Mouse (Mus musculus) cerebellum, postnatal 10 days (tissue): Measurements from ENCODE around the gene Fads1.
A peak's percentile ranks its signal among the peaks of the same experiment; 100 is the strongest.
"Not testable (repeated sequence)": the region's sequence is repeated elsewhere in the genome, so short reads cannot be mapped to it uniquely, and the experiment has no call there.

ENCODE experiments used
- DNase-seq, 2 experiments: peaks; one replicate each; pipeline ENCODE4 v3.0.0; 2021; ENCODE audit warnings: mixed read lengths in 2 of 2

The Fads1 gene

DNA sequence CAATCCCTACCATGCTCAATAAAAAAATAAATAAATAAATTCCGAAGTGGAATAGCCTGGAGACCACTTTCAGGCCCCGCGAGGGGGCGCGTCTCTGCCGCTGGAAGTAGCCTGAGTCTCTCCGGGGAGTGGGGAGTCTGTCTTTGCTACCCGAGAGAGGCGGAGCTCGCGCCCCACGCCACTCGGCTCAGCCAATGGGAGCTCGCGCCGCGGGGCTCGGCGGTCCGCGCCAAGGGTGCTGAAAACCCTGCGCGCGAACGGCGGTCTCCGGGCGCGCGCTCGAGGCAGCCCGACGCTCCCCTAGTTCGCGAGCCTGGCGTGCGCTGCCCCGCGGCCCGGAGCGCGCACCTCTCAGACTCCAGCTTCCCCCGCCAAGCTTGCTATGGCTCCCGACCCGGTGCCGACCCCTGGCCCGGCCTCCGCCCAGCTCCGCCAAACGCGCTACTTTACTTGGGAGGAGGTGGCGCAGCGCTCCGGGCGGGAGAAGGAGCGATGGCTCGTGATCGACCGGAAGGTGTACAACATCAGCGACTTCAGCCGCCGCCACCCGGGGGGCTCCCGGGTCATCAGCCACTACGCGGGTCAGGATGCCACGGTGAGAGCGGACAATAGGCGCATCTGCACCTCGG is at the start of gene Fads1:
Gene Fads1 (plus strand): TSS at position 219 of the 629 bp plus-strand sequence.
- DNase-seq = peak; percentile 96 to 98

DNA sequence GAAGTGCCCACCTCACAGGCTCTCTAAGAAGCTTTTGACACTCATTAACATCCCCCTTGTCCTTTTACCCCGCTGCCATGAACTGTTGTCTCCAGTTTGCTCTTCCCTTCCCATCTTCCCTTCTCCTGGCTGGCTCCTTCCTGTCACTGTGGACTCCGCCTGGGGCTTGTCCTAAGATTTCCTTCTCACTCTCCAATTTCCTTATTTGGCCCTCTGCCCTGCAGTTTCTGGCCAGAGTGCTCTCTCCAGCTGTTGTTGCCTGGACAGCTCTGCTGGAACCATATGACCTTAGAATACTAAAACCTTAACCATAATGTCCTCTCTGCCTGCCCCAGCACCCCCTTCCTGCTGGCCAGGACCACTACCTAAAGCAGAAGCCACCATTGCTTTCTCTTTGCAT is 48.0 kb upstream of the Fads1 start:
- peak; percentile 46 to 55 for DNase-seq

DNA sequence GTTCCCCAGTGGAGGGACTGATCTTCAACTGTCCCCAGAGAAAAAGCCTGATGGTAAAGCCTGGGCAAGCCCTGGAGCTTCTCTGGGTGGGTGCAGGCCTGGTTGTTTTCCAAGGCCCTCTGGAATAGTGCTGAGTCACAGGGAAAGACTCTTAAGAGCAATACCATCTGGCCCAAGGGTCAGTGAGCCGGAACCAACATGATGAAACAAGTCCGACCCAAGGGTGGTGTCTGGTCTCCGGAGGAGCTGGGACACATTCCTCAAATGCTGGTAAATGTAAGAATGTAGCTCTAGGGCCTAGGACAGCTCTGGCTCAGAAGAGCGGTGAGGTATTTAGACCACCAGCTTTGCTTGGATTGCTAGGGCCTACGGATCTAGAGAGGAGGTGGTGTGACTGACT is 45.3 kb upstream of the Fads1 start:
- no peak for DNase-seq

DNA sequence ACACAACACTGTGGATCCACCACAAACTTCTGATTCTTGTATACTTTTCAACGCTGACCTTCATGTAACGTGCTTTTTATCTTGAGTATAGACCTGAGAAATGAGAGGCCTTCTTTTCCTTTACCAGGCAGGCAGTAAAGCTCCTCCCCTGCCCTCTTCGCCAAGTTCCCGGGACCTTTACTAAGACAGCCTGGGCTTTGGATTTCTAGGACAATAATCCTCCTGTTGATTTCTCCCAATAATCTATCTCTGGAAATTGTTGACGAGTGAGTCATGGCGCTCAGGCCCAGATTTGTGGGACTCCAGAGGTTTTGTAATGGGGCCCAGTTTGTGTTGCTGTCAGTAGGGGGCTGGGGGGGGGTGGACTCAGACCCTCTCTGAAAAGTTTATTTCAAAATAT is 43.0 kb upstream of the Fads1 start:
- no peak for DNase-seq

DNA sequence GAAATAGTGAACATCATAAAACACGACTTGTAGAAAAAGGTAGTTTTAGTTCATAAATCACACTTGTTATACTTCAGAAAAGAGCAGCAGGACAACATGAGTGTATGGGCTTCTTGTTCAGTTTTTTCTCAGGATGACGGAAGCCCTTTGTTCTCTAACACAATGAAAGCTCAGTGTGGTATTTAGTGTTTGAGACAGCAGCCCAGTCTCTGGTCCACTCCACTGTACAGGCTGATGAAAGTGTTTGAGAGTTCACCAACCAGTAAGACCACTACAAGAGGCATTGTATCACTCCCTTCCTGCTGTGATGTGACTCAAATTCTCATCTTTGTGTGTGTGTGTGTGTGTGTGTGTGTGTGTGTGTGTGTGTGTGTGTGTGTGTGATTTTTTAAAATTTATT is 39.0 kb upstream of the Fads1 start:
- no peak for DNase-seq

DNA sequence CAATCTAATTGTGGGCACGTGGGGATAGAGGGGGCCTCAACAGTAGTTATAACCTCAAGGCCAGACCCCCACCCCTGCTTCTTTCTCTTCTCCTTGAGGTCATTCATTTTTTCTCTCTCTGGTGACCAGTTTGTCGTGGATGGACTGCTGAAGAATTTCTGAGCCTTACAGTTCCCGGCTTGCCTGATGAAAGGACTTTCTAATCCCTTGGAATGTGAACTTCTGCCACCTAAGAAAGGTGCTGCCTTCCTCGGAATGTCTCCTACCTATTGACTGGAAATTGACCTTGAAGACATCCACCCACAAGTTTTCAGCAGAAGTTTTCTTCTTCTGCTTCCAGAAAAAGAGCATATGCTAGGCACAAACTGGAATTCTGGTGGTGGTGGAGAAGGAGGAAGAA is 38.2 kb upstream of the Fads1 start:
- DNase-seq = no peak

DNA sequence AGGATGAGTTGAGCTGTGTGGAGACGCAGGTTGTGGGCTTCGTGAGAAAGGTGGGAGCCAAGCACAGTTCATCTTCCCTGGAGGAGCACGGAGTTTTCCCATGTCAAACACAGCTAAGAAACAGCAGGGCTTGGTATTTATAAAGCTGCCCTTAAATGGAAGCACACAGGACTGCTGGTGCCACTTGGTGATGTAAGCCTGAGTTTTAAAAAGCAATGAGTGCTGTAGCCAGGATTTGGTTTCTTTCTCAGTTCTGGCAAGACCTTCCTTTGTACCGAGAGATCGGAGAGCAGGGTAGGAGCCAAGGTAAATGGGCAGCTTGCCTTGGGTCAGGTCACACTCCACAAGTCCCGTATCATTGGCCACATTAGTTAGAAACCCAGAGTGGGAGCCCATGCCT is 34.1 kb upstream of the Fads1 start:
- DNase-seq = no peak

DNA sequence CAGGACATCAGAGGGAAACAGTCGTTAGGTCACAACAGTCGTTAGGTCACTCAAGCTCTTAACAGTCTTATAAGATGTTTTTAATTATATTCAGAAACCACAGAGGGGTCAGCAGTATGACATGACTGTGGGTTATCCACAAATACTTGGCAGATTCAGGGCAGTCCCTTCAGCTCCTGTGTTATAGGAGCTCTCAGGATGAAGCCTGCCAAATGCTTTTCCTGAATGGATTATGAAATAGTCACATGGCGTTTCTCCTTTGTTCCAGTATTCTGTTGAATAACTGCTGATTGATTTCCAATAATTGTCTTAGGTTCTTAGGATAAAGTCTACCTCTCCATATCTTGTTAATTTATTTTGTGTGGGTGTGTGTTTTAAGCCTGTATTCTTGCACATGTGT is 33.5 kb upstream of the Fads1 start:
- no peak for DNase-seq

DNA sequence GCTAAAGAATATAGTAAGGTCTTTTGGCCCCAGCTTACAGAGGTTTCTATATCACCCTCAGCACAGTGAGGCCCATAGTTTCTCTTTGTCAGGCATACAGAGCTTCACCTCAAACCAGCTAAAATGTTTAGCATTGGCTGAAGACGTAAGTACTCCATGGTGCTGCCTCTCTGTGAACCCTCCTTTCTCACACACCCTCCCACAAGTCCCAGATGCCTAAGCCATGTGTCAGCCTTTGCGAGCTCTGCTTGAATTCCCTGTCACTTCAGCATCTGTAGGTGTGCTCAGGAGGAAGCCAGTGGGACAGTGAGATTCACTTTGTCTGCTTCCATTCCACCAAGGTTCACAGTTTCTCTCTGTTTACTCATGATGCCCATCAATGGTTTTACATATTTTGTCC is 25.0 kb upstream of the Fads1 start:
- DNase-seq = no peak

DNA sequence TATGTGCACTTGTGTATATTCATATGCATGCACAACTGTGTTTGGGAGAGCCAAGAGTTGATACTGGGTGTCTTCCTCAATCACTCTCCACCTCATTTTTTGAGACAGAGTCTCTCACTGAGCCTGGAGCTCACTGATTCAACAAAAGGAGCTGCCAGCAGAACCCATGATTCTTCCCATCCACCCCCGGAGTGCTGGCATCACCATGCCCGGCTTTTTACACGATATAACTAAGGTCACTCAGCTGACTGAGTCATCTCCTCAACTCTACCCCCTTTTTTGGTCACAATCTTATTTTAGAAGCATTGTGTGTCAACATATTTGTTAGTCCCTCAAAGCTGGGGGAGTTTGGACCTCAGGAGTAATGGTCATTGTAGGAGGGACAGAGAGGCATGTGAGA is 18.8 kb upstream of the Fads1 start:
- no peak for DNase-seq

DNA sequence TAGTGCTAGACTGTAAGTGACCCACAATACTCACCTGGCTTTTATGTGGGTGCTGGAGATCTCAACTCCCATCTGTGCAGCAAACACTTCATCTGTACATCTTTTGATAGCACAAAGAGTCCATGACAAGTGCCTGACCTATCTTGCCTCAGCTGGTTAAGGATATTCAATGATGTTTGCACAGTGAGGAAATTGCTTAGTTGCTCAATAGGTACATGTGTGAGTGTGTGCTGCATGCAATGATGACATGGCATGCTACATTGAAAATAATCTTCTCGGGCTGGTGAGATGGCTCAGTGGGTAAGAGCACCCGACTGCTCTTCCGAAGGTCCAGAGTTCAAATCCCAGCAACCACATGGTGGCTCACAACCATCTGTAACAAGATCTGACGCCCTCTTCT is 16.8 kb upstream of the Fads1 start:
- not testable (repeated sequence) for DNase-seq

DNA sequence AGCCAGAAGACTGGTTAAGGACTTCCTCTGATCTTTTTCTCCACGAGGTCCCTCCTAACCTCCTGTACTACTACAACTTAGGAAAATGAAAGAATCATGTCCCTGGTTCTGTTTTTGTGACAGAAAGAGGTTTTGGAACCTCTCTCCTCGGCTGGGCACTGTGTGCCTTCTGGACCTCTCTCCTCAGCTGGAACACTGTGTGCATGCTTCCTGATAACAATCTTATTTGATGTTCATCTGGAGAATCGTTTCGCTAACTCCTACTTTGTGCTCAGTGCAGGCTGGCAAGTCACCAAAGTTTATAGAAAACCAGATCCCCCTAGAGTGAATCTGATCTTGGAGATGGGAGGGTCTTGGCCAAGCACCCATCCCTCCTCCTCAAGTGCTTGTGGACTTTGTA is 15.6 kb upstream of the Fads1 start:
- no peak for DNase-seq

DNA sequence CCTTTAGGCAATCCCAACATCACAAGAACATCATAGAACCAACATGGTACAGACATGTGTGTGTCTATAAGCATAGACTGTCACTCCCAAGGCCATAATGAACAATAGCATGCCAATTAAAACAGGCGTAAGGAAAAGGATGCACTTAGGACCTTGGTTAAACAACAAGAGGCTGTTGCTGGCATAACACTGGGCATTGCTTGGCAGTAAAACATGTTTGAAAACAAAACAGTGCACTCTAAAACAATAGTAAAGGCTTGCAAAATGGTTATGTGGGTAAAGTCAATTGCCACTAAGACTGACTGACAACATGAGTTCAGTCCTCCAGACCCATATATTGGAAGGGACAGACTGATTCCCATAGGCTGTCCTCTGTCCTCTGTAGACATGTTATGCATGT is 14.7 kb upstream of the Fads1 start:
- no peak for DNase-seq

DNA sequence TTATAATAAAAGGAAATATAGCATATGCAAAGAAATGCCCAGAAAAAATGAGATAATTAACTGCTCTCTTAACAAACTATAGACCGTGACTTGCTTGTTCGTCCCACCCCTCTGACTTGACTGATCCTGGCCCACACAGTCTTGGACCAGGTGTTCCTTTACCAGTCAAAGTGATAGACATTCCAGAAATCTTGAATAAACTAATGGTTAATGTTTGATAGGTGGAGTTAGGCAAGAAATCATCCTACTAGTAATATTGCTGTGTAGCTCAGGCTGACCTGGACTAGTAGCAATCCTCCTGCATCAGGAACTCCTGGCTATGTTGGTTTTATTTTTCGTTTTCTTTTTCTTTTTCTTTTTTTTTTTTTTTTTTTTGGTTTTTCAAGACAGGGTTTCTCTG is 14.2 kb upstream of the Fads1 start:
- DNase-seq = no peak

DNA sequence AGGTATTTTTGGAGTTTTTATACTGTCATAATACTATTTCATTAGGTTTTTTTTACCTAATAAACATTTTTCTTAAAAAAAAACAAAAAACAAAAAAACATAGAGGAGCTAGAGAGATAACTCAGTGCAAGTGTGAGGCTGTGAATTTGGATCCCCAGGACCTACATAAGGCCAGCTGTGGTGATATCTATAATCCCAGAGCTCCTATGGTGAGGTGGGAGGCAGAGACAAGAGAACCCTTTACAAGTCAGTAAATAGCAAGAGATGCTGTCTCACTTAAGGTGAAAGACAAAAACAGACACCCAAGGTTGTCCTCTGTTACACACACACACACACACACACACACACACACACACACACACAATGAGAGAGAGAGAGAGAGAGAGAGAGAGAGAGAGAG is 13.5 kb upstream of the Fads1 start:
- no peak for DNase-seq

DNA sequence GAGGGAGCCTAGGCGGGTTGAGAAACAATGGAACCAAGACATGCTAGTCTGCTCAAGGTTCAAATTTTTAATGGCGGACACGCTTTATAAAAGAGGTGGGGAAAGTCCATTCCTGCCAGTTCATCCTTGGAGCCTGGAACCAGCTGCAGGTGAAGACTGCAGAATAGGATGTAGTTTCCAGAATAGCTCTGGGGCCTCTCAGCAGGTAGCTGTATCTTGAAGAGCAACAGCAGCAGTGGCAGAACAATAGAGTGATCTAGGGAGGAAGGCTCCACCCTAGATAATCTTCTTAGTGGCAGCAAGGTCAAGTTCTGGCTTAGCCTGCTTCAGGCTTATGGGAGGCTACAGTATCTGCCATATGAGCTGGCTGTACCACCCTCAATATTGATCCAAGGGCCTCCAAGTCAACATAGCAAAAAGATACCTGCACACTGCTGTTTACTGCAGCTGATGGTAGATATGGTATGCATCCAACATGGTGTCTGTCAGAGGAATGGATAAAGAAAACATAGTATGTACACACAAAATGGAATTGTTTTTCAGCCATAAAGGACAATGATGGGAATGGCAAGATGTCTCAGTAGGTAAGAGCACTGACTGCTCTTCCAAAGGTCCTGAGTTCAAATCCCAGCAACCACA is 12.9 kb upstream of the Fads1 start:
- DNase-seq = not testable (repeated sequence)

DNA sequence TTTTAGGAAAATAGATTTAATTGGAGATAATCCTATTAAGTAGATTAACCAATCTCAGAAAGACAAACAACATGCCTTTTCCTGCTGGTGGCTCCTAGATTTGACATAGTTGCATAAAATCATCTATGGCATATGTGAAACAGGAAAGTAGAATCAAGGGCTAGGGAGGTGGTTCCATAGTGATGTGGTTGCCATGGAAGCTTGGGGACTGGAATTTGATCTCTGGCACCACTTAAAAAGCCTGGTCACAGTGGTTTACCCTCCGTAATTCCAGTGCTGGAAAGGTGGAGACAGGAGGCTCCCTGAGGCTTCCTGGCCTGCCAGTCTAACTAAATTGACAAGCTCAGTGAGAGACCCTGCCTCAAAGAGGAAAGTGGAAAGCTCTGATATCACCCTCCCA is 12.2 kb upstream of the Fads1 start:
- DNase-seq = no peak

DNA sequence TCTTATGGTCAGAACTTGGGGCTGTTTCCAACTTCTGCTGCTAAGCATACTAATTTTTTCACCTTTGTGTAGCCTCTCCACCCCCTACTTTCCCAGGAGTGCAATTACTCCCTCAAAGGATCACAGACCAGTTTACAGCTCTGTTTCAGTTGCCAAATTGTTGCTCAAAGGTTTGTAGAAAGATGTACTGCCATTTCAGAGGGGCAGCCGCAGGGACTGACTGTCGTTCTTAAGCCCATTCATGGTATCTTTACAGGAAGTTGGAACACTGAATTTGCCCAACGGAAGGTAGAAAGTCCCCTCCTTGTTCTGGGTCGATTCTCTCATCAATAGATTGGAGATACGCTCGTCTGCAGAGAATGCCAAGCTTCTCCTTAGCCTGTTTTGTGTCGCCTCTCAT is 11.3 kb upstream of the Fads1 start:
- no peak for DNase-seq

DNA sequence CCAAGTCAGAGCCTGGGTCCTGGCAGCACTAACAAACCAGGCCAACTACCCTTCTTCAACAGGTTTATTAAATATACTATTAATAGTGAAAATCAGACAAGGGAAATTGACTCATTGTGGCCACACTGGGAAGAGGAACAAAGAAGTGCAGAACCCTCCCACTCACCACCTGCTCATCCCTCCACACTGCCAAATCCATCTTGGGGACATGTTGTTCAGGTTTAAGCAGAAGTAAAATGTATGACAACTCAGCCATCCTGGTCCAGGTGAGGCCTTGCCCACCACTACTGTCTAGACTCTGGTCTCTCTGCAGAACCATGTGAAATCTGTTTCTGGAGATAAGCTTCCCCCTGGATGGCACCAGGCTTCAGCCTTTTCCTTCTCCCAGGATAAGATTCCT is 10.8 kb upstream of the Fads1 start:
- no peak for DNase-seq

DNA sequence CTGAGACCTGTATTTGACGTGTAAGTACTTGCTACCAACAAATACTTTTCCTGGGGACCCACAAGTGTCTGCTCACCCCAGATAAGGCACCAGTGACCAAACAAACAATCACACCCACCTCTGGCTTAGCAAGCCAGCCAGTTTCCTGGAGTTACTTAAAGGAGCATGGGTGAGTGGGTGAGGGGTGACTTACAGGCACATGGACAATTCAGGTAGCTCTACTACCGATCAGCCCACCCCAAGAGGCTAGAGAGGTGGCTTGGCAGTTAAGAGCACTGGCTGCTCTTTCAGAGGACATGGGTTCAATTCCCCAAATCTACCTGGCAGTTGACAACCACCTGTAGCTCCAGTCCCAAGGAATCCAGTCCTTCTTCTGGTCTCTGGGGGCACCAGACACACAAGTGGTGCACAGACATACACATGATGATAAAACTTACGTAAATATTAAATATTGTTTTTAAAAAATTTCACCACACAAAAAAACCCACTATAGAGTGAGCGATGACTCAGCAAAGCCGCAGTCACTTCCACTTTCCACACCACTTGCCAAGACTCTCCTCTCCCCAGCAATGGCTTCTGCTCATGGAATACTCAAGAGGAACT is 9.5 kb upstream of the Fads1 start:
- DNase-seq = no peak

DNA sequence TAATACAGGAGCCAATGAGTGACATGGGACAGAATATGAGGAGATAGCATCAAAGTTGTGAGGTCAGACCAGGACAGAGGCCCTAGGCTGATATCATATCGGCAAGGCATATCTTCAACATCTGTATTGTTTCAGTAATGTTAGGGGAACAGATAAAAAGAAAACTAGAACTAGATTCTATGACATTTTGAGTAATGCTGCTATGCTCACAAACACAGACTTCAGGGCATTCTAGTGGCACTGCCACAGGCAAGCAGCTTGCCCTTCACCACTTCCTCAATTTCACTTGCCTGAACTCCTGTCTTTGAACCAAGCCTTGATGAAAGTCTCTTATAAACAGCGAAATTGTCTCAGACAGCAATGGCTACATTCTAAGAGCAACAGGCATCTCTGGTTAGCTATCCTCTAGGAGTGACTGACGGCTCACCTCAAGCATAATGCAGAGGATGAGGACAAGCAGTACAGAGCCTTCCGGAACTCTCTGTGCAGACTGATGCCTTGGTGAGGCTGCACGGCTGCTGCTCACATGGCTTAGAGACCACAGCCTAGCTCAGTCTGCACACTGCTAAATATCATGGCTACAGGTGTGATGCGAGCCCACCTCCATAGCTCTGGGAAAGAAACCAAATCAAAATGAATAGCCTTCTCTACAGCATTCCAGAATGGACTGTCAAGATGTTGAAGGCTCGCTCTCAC is 8.7 kb upstream of the Fads1 start:
- DNase-seq = no peak

DNA sequence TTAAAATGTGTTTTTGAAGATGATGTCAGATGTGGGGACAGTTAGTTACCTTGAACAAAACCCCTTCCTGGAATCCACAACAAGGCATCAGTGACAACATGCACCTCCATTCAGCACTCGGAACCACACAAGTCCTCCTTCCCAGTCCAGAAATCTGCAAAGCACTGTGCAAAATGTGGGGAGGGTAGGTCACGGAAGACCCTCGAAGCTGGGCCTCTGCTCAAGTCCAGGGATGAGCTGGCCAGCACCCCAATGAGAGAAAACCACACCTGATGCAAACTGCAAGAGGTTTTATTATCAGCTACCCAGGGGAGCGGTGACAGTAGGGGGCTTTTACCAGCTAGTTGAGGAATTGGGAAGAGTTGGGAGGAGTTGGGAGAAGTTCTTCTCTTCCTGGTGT is 7.7 kb upstream of the Fads1 start:
- no peak for DNase-seq

DNA sequence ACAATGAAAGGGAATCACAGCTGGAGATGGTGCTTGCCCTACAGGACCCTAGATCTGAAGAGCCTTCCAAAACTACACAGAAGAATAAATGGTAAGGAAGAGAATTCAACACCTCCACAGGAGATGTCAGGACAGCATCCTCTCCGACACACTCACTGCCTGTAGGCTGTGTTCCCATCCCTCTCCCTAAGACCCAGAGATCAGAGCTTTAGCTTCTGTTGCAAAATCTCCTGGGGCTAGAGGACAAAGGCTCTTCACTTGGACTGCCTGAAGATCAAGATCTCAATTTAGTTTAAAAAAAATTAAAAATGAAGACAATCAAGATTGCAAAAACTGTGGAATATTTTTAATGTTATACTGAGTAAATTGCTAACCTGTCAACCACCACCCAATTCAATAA is 6.2 kb upstream of the Fads1 start:
- DNase-seq = no peak

DNA sequence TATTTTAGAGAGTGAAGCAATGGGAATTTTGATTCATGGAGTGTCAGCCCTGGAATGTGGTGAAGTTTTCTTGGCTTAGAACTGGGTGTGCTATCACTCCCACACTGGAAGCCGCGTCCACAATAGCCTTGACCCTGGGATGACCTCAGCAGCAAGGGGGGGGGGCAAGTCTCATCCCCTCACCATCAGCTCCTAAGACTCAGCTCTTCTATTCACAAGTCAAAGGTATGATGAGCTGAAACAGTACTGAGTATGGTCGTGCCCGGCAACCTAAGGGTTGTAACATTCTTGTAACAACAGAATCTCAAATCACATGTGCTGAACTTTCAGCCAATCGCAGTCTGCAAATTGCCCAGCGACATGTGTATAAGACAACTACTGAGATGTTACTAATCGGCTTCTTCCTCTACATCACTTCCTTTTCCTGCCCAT is 5.7 kb upstream of the Fads1 start:
- no peak for DNase-seq
